Mouse (Mus musculus) heart, postnatal 0 days (tissue): ENCODE measurements around the gene Igsf10.

ENCODE experiments used
- CTCF ChIP-seq: IDR thresholded peaks from 2 replicates; pipeline ENCODE4 v1.5.1; 2016; ENCODE audit warnings: antibody characterized with exemption, control low read depth, low read depth
- EP300 ChIP-seq: IDR thresholded peaks from 2 replicates; pipeline ENCODE4 v1.6.1; 2016; ENCODE audit warnings: antibody characterized with exemption, low read depth

- TF ChIP-seq CTCF (no peak), EP300 (no peak)
These were observed 66.5 kb downstream of the Igsf10 start for GRCm38 (mm10) chr3:59277502-59278253.
